Mouse (Mus musculus) lung, postnatal 14 days (tissue): ENCODE data around the gene Tnrc18.

Experiments
- DNase-seq: peaks from one replicate; pipeline ENCODE4 v3.0.0; 2021

Tnrc18 gene

DNA sequence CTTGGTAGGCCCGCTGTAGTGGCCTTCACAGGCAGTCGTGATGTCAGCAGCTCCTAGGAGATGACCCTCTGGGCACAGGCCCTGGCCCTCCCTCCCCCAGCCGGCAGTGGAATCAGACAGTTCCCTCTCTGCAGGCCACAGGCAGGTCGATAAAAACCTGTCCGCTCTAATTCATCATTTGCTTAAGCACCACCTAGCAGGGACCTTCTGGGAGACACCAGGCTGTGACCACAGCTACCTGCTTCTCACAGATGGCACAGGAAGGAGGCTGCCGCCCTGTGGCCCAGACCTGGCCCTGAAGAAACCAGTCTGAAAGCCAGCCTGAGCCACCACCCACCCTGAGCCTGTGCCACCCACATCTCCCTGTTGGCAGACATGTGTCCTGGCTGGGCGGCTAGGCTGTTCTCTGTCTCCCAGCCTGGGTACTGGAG, 139.3 kb downstream of the Tnrc18 start:
- no peak for DNase-seq
